Mouse (Mus musculus) CH12.LX (cell line): ENCODE measurements around the gene Evi5l. TPM values are rescaled to one million over a fixed set of nuclear protein-coding genes. Genes with fewer than 3 reads are reported as not detected.

ENCODE experiments used
- DNase-seq: peaks from one replicate; pipeline ENCODE4 v3.0.0-alpha.2; 2013; ENCODE audit errors: extremely low read depth
- H3K27ac ChIP-seq: 2 replicates; pipeline ENCODE4 v1.5.1; 2012; ENCODE audit warnings: low read depth, mild to moderate bottlenecking, control low read depth, moderate library complexity; ENCODE audit not compliant: insufficient read depth
- H3K27me3 ChIP-seq: replicated peaks from 2 replicates; pipeline ENCODE3; 2012; ENCODE audit warnings: inconsistent platforms
- H3K36me3 ChIP-seq, 2 experiments: replicated peaks in 1 of 2; 2 replicates each; pipeline versions ENCODE3 to v1.6.1; 2012; ENCODE audit warnings: inconsistent platforms in 1 of 2, low read length in 1 of 2, mild to moderate bottlenecking in 1 of 2, mixed read lengths in 1 of 2, moderate library complexity in 1 of 2; ENCODE audit not compliant: control insufficient read depth in 1 of 2, insufficient read depth in 1 of 2
- H3K4me1 ChIP-seq, 2 experiments: 2 replicates each; pipeline ENCODE4 v1.6.1; 2012; ENCODE audit warnings: inconsistent platforms in 1 of 2, moderate library complexity in 1 of 2; ENCODE audit not compliant: insufficient read depth in 2 of 2, control insufficient read depth in 1 of 2
- H3K4me2 ChIP-seq: 2 replicates; pipeline ENCODE4 v1.6.1; 2012; ENCODE audit warnings: low read depth, mild to moderate bottlenecking, control low read depth; ENCODE audit not compliant: poor library complexity, insufficient read depth, severe bottlenecking
- H3K4me3 ChIP-seq, 3 experiments: fragments of 150-350 bp in 1 of 3; sonication (generic) in 1 of 3; replicated peaks in 1 of 3; 2 replicates each; pipeline versions ENCODE3 to v1.5.1; 2011 to 2012; ENCODE audit warnings: low read depth in 2 of 3, low read length in 2 of 3, mild to moderate bottlenecking in 2 of 3, moderate library complexity in 2 of 3, control low read depth in 1 of 3, improper control_type of control experiment in 1 of 3, inconsistent platforms in 1 of 3, mixed read lengths in 1 of 3; ENCODE audit not compliant: poor library complexity in 1 of 3
- H3K79me2 ChIP-seq: replicated peaks from 2 replicates; pipeline ENCODE4 v1.6.1; 2012; ENCODE audit warnings: mild to moderate bottlenecking, moderate library complexity; ENCODE audit not compliant: control insufficient read depth, poor library complexity, insufficient read depth, severe bottlenecking; ENCODE audit errors: extremely low read depth
- H3K9ac ChIP-seq: 2 replicates; pipeline ENCODE4 v1.6.1; 2012; ENCODE audit warnings: low read depth, mild to moderate bottlenecking, control low read depth, moderate library complexity; ENCODE audit not compliant: insufficient read depth
- H3K9me3 ChIP-seq: replicated peaks from 2 replicates; pipeline ENCODE3; 2012; ENCODE audit warnings: low read length, inconsistent platforms, mixed read lengths
- BHLHE40 ChIP-seq: IDR thresholded peaks from 2 replicates; pipeline ENCODE4 v1.6.1; 2011; ENCODE audit warnings: mild to moderate bottlenecking, low read depth, low read length, improper control_type of control experiment
- CHD2 ChIP-seq: IDR thresholded peaks from 2 replicates; pipeline ENCODE4 v1.6.1; 2011; ENCODE audit warnings: low read length, improper control_type of control experiment
- ELF1 ChIP-seq: IDR thresholded peaks from 2 replicates; pipeline ENCODE4 v1.6.1; 2014; ENCODE audit warnings: low read depth, mild to moderate bottlenecking, inconsistent platforms, low read length, improper control_type of control experiment
- ETS1 ChIP-seq: conservative IDR thresholded peaks from 2 replicates; pipeline ENCODE4 v1.6.1; 2012; ENCODE audit warnings: low read depth, mild to moderate bottlenecking, inconsistent platforms, low read length, improper control_type of control experiment, moderate library complexity
- HCFC1 ChIP-seq: IDR thresholded peaks from 2 replicates; pipeline ENCODE4 v1.6.1; 2012; ENCODE audit warnings: low read depth, mild to moderate bottlenecking, inconsistent platforms, low read length, improper control_type of control experiment
- IRF4 ChIP-seq: IDR thresholded peaks from 2 replicates; pipeline ENCODE4 v1.6.1; 2014; ENCODE audit warnings: low read depth, mild to moderate bottlenecking, inconsistent platforms, low read length, improper control_type of control experiment
- JUND ChIP-seq: conservative IDR thresholded peaks from 2 replicates; pipeline ENCODE4 v1.6.1; 2011; ENCODE audit warnings: low read depth, low read length, improper control_type of control experiment
- KAT2A ChIP-seq: IDR thresholded peaks from 2 replicates; pipeline ENCODE4 v1.6.1; 2012; ENCODE audit warnings: low read length, improper control_type of control experiment, inconsistent platforms; ENCODE audit not compliant: insufficient replicate concordance
- MAZ ChIP-seq: IDR thresholded peaks from 2 replicates; pipeline ENCODE4 v1.6.1; 2012; ENCODE audit warnings: low read depth, mild to moderate bottlenecking, inconsistent platforms, low read length, improper control_type of control experiment, moderate library complexity
- MEF2A ChIP-seq: IDR thresholded peaks from 2 replicates; pipeline ENCODE4 v1.6.1; 2014; ENCODE audit warnings: low read depth, mild to moderate bottlenecking, inconsistent platforms, low read length, improper control_type of control experiment, borderline replicate concordance
- MXI1 ChIP-seq: IDR thresholded peaks from 2 replicates; pipeline ENCODE4 v1.6.1; 2011; ENCODE audit warnings: mild to moderate bottlenecking, low read depth, low read length, improper control_type of control experiment
- MYC ChIP-seq: IDR thresholded peaks from 2 replicates; pipeline ENCODE4 v1.6.1; 2011; ENCODE audit warnings: low read depth, mild to moderate bottlenecking, improper control_type of control experiment, low read length
- NELFE ChIP-seq: IDR thresholded peaks from 2 replicates; pipeline ENCODE4 v1.6.1; 2011; ENCODE audit warnings: low read depth, low read length, improper control_type of control experiment
- NRF1 ChIP-seq: IDR thresholded peaks from 2 replicates; pipeline ENCODE4 v1.6.1; 2014; ENCODE audit warnings: low read depth, mild to moderate bottlenecking, inconsistent platforms, low read length, improper control_type of control experiment, moderate library complexity
- PAX5 ChIP-seq: IDR thresholded peaks from 2 replicates; pipeline ENCODE4 v1.6.1; 2012; ENCODE audit warnings: low read length, inconsistent platforms, mixed read lengths
- POLR2A ChIP-seq: IDR thresholded peaks from 2 replicates; pipeline ENCODE4 v1.6.1; 2011; ENCODE audit warnings: low read depth, mild to moderate bottlenecking, improper control_type of control experiment, low read length
- POLR2AphosphoS2 ChIP-seq: IDR thresholded peaks from 2 replicates; pipeline ENCODE4 v1.6.1; 2011; ENCODE audit warnings: low read depth, low read length, improper control_type of control experiment
- RAD21 ChIP-seq: IDR thresholded peaks from 2 replicates; pipeline ENCODE4 v1.6.1; 2011; ENCODE audit warnings: low read depth, mild to moderate bottlenecking, low read length, improper control_type of control experiment, moderate library complexity
- RCOR1 ChIP-seq: conservative IDR thresholded peaks from 2 replicates; pipeline ENCODE4 v1.6.1; 2012; ENCODE audit warnings: low read depth, mild to moderate bottlenecking, inconsistent platforms, low read length, improper control_type of control experiment
- SIN3A ChIP-seq: IDR thresholded peaks from 2 replicates; pipeline ENCODE4 v1.6.1; 2012; ENCODE audit warnings: low read length, improper control_type of control experiment, inconsistent platforms
- SMC3 ChIP-seq: IDR thresholded peaks from 2 replicates; pipeline ENCODE4 v1.6.1; 2011; ENCODE audit warnings: low read depth, low read length, improper control_type of control experiment
- TBP ChIP-seq: conservative IDR thresholded peaks from 2 replicates; pipeline ENCODE4 v1.6.1; 2011; ENCODE audit warnings: low read depth, low read length, improper control_type of control experiment
- TCF12 ChIP-seq: IDR thresholded peaks from 2 replicates; pipeline ENCODE4 v1.6.1; 2014; ENCODE audit warnings: low read depth, mild to moderate bottlenecking, inconsistent platforms, low read length, improper control_type of control experiment
- USF1 ChIP-seq: IDR thresholded peaks from 2 replicates; pipeline ENCODE4 v1.6.1; 2014; ENCODE audit warnings: low read depth, mild to moderate bottlenecking, inconsistent platforms, low read length, improper control_type of control experiment
- ZKSCAN1 ChIP-seq: IDR thresholded peaks from 2 replicates; pipeline ENCODE4 v1.6.1; 2012; ENCODE audit warnings: low read depth, inconsistent platforms, low read length, improper control_type of control experiment, borderline replicate concordance
- ZMIZ1 ChIP-seq: IDR thresholded peaks from 2 replicates; pipeline ENCODE4 v1.6.1; 2012; ENCODE audit warnings: low read depth, mild to moderate bottlenecking, inconsistent platforms, low read length, improper control_type of control experiment
- ZNF384 ChIP-seq: IDR thresholded peaks from 2 replicates; pipeline ENCODE4 v1.6.1; 2012; ENCODE audit warnings: low read depth, low read length, improper control_type of control experiment, inconsistent platforms
- dilution Hi-C: fragments of 300-500 bp; cut with MboI; formaldehyde crosslinking; loops from 2 replicates; pipeline ENCODE4 v1.14.3; 2020; ENCODE audit warnings: low sequenced_read_pairs; ENCODE audit not compliant: extremely low pct_unique_long_range_greater_than_20kb, extremely low pct_ligation_motif_present
- in situ Hi-C: fragments of 300-500 bp; cut with MboI; formaldehyde crosslinking; loops from 3 replicates; pipeline ENCODE4 v1.14.3; 2019; ENCODE audit warnings: low sequenced_read_pairs, low pct_ligation_motif_present, low pct_unique_long_range_greater_than_20kb, mixed read lengths
- polyA plus RNA-seq: library from polyadenylated mRNA; unstranded; fragments of >175 nt; gene quantifications from 2 replicates; pipeline ENCODE4 v1.2.1, GENCODE M21; 2012; ENCODE audit warnings: low read depth; ENCODE audit not compliant: insufficient read length
- total RNA-seq, 2 experiments: library from RNA; depleted of rRNA; stranded (reverse); fragments of 300-350 nt in 1 of 2; fragments of >200 nt in 1 of 2; gene quantifications; 2 replicates each; pipeline ENCODE4 v1.2.3; 2012 to 2014

Gene Evi5l
- total and polyA plus RNA-seq, 3 experiments: 2.2 to 6.6 (median 3.6) TPM

GRCm38 (mm10) chr8:4206182-4207015 is 40.0 kb downstream of the Evi5l start:
- Histone ChIP-seq H3K9me3 (peaks cover 2% of the 10 kb centered on the region), H3K36me3 (peaks cover 0 to 12% of the 10 kb centered on the region in 2 experiments), H3K4me3 (no peak overlapping the region), H3K27me3 (no peaks in the 10 kb centered on the region), H3K9ac (no peak overlapping the region), H3K4me1 (no peaks in the 10 kb centered on the region), H3K79me2 (no peaks in the 10 kb centered on the region)
- dilution Hi-C loops: no loop called here
- in situ Hi-C loops: no loop called here
- DNase-seq: no peak
- TF ChIP-seq PAX5 (no peak), TCF12 (no peak), MYC (no peak), ZNF384 (no peak), MEF2A (no peak), SIN3A (no peak), BHLHE40 (no peak), NELFE (no peak), ELF1 (no peak), JUND (no peak), CHD2 (no peak), KAT2A (no peak), ZMIZ1 (no peak), USF1 (no peak), RCOR1 (no peak), RAD21 (no peak), MAZ (no peak)
- TF ChIP-seq, all 38 proteins: peak for 0
- Histone ChIP-seq H3K4me2 (no peak overlapping the region), H3K27ac (no peak overlapping the region)

GRCm38 (mm10) chr8:4207016-4207350 is 40.6 kb downstream of the Evi5l start:
- dilution Hi-C loops: no loop called here
- no peak for DNase-seq
- Histone ChIP-seq H3K9ac (no peak overlapping the region), H3K4me3 (no peak overlapping the region), H3K9me3 (peaks cover 2% of the 10 kb centered on the region), H3K79me2 (no peaks in the 10 kb centered on the region), H3K4me2 (no peak overlapping the region), H3K36me3 (peaks cover 0 to 12% of the 10 kb centered on the region in 2 experiments), H3K27me3 (no peaks in the 10 kb centered on the region), H3K4me1 (no peaks in the 10 kb centered on the region), H3K27ac (no peak overlapping the region)
- in situ Hi-C loops: no loop called here
- no peak for TF ChIP-seq ZMIZ1
- no peak for TF ChIP-seq MYC
- TF ChIP-seq MXI1: no peak
- no peak for TF ChIP-seq ETS1
- no peak for TF ChIP-seq TBP
- no peak for TF ChIP-seq IRF4
- no peak for TF ChIP-seq MAZ
- no peak for TF ChIP-seq POLR2A
- no peak for TF ChIP-seq POLR2AphosphoS2
- no peak for TF ChIP-seq NELFE
- TF ChIP-seq SMC3: no peak
- TF ChIP-seq TCF12: no peak
- no peak for TF ChIP-seq RCOR1
- no peak for TF ChIP-seq NRF1
- no peak for TF ChIP-seq HCFC1
- no peak for TF ChIP-seq USF1
- TF ChIP-seq KAT2A: no peak
- no peak for TF ChIP-seq ZKSCAN1
